Mouse (Mus musculus): ENCODE measurements at regions not wholly inside any gene's neighbourhood (a gene's known extent, or its start where the extent isn't known, plus 50 kb on each side); places are given as distances from the start of the nearest gene placed in this dataset.

- TF ChIP-seq CTCF (conservative IDR thresholded peaks at IDR 0.05; ENCODE audit: low read length) (no peak), POU5F1 (IDR thresholded peaks at IDR 0.05; ENCODE audit: borderline replicate concordance, low read length) (no peak)
Measured at GRCm38 (mm10) chr17:47275796-47276311, 92.8 kb upstream of the Mrps10 start.
